Mouse (Mus musculus) adrenal gland, adult (tissue): Measurements from ENCODE around the gene Lsm7.

Experiments
- DNase-seq, 2 experiments: peaks; one replicate each; pipeline ENCODE4 v3.0.0; 2022 to 2023; ENCODE audit warnings: low spot score in 1 of 2; ENCODE audit not compliant: inconsistent age in 2 of 2

Lsm7 gene

DNA sequence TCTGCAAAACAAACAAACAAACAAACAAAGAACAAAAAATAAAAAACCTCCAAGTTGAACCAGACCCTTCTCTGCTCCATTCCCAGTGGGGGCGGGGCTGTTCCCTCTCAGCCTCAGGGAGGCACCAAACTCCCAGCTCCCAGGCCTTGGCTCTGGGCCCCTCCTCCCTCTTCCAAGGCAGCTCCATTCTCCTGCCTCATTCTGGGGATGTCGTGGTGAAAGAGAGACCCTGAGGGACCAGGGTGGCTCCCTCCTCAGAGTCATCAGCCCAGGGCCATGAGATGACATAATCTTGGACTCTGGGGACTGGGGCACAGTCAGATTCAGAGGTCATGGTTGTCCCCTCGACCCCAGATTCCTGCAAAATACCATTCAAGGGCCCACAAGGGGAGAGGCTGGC lies 21.6 kb upstream of the Lsm7 start:
- peak in 1 of 2 experiments; percentile 52 for DNase-seq

DNA sequence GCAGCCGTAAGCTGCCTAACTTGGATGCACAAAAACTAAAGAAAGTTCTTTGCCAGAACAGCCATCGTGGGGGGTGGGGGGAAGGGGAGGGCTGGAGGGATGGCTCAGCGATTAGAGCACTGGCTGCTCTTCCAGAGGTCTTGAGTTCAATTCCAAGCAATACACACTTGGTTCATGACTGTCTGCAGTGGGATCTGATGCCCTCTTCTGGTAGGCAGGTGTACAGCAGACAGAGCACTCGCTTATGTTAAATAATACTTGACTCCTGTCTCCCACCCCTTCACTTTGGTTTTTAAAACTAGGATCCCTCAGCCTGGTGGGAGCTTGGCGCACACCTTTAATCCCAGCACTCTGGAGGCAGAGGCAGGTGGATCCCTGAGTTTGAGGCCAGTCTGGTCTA lies 21.0 kb upstream of the Lsm7 start:
- DNase-seq = peak; percentile 45 to 85

DNA sequence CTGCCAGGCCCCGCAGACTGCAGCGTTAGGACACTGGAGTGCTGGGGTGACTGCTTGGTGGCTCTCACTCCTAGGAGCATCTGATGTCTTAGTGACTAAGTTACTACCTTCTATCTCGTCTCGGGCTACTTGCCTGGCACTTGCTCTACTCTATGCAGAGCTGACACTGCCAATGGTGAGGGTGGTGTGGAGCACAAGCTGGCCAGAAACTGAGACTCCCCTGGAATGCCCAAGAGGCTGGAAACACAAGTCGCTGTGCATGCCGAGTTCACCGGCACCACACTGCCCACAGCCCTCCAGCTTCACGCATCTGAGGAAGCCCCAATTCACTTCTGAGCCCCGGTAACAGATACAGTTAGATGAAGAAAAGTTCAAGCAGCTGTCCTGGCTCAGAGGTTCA lies 19.0 kb upstream of the Lsm7 start:
- no peak for DNase-seq

DNA sequence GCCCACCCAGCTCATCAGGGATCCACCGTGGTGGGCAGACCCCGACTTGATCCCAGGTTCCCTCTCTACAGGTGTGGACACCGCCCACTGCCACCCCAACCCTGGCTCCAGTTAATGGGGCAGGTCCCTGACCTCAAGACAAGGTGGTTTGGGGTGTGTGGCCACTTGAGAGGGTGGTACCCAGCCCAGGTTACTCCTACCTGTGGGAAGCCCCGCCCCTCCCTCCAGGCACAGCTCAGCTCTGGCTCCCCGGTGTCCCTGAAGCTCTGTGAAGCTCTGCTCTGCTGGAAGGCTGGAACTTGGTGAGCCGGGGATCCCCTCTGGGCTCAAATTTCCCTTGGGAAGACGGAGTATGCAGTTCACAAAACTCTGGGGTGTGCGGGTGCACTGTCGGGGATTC lies 16.6 kb upstream of the Lsm7 start, which contains the start of gene Tmprss9:
Gene Tmprss9, plus strand, starts transcription at position 268 of the 400 bp plus-strand sequence.
- DNase-seq = no peak

DNA sequence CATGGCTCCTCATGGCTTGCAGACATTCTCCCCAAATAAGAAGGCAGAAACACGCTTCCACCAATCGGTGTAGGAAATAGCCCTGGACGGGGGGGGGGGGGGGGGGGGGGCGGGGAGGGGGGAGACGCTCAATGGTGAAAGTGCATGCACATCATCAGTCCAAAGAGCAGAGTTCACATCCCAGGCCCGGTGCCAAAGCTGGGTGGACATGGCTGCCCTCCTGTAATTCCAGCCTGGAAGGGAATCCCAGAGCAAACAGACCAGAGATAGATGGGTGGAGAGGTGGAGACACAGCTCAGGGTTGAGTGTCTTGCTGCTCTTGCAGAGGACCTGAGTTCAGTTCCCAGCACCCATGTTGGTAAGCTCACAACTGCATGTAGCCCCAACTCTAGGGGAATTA lies 16.0 kb upstream of the Lsm7 start:
- DNase-seq = no peak

DNA sequence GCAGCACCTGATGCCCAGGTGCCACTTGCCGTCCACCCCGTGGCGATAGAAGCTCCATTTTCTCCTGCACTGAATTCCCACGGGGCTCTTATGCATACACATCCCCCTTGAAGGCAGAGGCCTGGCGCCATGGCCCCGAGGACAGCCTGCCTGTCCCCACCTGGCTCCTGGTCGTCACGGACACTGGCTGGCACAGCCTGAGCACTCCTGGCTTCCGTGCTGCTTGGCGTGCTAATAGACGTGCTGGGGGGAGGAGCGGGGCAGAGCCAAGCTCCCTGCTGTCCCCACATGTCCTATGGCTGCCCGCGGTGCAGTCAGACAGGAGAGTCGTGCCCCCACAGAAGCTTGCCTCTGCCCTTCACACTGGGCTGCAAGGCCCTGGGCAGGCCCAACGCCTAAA lies 9.4 kb upstream of the Lsm7 start:
- DNase-seq = no peak

DNA sequence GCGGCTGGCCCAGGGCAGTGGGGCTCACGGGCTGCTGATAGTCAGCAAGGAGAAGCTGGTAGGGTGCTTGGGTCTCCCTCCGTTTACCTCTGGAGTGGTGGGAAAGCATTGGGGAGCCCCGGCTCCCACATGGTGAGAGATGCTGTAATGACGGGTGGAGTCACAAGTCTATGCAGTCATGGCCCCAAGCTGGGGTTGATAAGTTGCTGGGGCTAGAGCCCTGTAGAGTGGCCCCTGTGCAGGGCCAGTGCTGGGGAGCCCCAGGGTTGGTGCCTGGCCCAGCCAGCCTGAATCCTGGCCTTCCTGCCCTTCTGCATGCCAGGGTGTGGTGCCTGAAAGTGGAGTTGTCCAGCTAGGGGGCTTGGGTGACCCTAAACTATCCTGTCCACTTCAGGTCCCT lies 7.3 kb upstream of the Lsm7 start:
- no peak for DNase-seq

DNA sequence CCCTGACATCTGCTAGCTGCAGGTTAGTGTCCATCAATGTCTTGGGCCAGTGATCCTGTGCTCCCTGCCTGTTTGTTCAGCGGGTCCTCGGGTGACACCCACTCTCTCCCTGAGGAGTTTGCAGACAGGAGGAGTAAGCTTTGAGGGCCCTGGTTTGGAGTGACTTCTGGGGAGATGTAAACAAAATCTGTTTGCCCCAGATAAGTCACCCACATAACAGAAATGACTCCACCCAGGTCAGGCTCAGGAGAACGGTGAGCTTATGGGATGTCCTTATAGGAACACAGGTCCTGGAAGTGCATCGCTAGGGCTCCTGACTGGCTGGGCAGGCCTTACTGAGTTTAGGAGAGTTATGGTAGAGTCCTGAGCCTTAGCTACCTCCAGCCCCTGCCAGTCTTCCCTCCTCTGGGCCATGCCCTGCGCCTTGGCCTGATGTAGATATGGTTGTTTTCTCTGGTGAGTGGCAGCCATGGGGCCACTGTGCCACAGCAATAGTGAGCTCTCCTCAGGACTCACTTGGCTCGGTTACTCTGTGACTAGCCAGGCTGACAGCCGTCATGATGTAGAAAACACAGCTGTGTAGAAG lies 3.4 kb upstream of the Lsm7 start:
- no peak for DNase-seq

DNA sequence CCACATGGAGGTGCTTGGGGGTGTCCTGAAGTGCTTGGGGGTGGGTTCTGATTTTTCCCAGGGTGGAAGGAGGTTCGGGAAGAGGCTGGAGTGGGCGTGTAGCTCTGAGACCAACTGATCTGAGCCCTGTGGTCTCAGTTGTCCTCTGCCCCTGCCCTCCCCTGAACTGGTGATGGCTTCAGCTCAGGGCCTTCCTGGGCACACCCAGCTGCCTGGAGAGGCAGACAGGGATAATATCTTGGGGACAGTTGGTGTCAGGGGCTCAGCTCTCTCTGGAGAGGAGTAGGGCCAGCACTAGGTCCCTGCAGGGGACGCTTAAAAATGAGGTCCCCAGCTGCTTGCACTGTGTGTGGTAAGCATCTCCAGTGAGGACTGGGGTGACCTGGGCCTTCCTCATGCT lies 2.8 kb upstream of the Lsm7 start:
- DNase-seq = no peak

DNA sequence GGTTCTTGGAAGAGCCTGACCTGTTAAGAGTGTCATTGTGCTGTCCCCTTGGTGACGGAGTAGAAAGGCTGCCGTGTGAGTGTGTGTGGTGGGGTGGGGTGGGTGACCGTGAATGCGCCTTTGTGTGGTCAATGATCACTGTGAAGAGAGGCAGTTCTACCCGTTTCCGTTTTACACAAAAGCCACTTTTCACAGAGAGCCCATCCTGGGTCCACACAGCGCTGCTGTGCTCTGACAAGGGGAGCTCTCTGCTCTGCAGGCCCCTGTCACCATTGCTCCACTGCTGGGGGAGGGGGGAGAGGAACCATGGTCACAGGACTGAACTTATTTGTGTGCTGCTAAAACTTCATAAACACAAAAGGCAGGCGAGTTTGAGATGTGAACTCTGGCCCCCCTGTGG lies 2.4 kb upstream of the Lsm7 start:
- no peak for DNase-seq

DNA sequence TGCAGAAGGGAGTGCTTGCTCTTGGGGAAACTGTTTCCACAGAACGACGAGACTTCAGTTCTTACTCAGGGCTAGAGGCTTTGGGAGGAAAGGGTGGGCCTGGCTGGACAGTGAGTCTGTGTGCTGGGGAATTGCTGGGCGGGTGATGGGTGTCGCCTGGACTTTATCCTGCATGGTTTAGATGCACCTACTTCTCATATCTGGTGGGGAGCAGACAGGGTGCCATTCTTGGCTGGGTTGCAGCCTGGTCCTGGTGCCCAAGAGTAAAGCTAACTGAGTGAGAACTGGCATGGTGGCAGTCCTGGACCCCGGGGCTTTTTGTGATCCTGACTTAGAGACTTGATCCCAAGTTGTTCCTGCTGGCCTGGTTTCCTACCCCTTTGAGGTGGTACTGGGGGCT lies 1.9 kb upstream of the Lsm7 start:
- DNase-seq = no peak

DNA sequence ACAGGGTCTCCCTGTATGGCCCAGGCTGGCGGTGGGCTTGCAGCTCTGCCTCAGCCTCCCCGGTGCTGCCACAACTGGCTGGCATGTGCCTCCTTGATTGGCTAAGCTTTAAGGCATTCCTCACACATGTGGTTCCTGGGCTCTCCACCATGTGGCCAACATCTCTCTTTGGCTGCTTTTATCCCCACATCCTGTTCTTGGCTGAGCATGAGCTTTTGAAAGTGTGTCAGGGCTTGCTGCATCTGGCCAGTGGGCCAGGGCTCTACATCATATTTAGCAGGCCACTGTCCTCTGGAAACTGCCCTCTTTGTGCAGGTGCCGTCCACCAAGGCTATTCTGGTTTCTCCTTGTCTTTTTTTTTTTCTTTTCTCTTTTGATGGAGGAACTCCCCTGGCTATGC lies 1.3 kb upstream of the Lsm7 start:
- no peak for DNase-seq

DNA sequence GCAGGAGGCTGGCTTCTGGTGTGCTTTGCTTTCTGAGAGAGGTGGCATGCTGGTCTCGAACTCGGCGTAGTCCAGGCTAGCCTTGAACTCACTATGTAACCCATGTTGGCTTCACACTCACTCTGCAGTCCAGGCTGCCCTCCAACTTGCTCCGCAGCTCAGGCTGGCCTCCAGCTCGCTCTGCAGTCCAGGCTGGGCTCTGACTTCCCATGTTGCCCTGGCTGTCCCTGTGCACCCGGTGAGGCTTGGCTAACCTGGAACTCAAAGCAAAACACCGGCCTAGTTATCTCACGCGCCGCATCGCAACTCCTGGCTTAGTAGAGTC lies 702 bp upstream of the Lsm7 start:
- peak in 1 of 2 experiments; percentile 53 for DNase-seq

DNA sequence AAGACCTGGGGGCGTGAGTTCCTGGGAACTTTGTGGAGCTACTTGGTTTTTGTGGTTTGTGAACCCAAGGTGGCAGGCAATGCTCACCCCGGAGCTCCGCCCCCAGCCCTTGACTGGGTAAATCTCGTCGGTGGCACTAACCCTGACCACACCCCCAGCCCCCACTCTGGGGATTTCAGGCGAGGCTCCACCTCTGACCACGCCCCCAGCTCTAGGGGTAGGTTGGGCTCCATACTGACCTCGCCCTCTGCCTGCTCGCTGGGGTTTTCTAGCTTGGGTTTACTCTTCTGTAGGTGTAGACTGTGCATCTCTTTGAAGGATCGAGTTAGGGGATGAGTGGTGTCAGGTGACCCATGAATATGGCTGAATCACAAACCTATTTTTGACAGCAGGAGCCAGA lies 6.4 kb downstream of the Lsm7 start:
- DNase-seq = peak; percentile 72 to 74

DNA sequence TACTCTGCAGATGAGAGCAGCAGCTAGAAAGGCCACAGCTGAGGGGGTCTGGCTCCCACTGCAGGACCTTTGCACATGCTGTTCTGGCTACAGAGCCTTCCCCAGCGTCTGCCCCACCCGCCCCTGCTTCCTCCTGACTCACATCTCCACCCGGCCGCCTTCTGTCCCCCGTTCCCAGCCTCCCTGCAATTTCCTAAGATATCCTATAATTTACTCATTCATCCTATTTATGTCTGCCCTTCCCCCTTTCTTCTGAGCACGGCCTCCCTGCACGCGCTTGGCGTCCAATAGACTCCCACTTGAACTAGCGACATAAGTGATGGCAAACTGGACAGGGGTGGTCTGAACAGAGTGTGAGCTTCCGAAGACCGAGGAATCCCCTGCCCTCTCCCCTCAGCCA lies 9.3 kb downstream of the Lsm7 start:
- DNase-seq = no peak

DNA sequence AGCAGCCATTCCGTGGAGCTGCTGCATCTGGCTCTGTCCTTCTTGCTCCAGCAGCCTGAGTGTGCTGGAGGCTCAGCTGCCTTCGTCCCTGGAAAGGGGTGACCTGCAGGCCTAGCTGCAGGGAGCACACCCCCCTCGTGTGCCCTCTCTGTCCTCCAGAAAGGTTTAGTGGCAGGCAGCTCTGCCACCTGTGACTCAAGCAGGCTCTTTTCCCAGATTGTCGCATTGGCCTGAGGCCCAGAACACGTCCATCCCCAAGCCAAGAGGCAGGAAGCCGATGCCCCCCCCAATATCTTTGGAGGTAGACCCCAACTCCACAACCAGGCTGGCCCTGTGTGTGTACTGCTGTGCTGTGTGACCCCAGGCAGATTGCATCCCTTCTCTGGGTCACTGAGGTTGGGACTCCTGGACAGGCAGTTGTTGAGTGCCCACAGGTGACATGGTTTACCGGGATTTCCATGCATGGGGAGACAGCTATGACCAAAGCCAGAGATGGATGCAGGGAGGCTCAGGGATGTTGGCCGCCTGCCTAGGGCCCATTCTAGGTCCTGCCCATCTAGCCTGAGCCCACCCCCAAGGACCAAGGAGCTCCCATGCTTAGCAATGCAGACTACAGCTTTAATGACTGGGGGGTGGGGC lies 9.8 kb downstream of the Lsm7 start:
- peak in 1 of 2 experiments; percentile 37 for DNase-seq

DNA sequence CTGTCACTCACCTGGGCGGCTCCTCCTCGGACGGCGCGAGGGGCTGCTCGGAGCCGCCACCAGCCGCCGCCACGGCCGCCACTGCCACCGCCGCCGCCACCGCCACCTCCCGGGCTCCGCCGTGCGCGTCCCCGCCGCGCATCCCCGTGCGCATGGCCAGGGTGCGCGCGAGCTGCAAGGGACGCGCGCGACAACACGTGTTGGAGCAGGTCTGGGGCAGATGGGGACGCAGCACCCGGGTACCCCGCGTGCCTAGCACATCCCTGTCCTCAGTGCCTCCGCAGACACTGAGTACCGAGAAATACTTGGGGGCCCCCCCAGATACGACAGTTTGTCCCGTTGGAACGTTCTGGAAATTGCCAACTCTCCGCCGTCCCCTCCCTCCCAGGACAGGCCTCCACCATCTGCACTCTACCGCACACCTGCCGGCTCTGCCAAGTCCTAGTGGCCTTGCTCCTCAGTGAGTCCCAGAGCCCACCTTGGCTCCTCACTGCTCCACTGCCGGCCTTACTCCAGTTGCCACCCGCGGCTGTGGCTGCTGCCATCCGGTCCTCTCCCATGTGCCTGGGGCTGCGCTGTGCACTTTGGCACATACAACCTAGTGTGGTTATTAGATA lies 11.0 kb downstream of the Lsm7 start, which contains the start of gene Lingo3:
Gene Lingo3, minus strand, starts transcription at position 109 of the 617 bp plus-strand sequence.
- DNase-seq = peak; percentile 58 to 78

DNA sequence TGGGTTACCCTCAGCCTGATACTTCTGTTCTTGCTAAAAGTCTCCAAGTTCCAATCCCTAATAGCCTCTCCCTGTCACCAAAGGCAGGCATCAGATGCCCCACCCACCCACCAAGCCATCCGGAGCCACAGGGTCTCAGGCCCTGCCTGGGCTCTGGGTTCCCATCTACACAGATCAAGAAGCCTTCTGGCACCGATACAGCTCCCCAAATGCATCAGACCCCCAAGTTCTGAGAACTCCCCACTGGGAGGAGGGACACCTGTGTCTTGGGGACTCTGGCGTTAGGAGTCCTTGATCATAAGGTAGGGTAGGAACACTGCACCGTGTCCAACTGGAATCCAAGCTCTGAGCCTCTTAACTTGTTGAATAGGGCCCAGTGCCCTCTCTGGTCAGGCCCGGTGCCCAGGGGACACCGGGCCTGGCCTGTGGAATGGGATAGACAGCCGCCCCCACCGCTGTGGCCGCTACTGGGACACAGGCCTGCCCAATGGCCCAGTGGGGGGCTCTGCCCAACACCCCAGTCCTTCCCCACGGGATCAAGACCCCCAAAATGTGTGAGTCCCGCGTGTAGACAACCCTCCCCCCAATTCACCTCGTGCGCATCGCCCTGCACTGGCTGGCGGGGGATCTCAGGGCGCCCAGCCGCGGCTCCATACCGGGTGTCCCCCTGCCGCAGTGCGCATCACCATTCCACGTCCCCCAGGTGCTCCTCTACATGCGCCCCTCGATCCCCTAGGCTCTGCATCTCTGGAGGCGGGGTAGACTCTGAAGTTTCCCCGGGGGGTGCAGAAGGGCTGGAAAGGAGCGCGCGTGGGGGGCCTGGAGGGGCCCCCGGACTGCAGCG lies 11.7 kb downstream of the Lsm7 start:
- peak in 1 of 2 experiments; percentile 38 for DNase-seq

DNA sequence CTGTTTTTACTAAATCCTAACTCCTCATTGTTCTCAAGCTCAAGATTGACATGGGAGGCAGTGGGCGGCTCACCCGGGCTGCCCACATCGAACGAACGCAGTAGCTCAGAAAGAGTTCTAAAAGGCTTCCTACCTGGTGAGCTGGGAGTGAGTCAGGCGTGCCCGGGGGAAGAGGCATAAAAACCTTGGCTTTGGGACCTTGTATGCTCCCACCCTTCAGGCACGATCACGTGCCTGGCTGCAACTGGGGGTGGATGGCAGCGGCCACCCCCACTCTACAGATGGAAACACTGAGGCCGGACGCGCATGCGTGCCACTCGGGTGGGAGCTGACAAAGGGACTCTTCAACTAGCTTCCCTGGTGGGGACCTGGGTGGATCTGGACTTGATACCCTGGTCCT lies 12.7 kb downstream of the Lsm7 start:
- no peak for DNase-seq

DNA sequence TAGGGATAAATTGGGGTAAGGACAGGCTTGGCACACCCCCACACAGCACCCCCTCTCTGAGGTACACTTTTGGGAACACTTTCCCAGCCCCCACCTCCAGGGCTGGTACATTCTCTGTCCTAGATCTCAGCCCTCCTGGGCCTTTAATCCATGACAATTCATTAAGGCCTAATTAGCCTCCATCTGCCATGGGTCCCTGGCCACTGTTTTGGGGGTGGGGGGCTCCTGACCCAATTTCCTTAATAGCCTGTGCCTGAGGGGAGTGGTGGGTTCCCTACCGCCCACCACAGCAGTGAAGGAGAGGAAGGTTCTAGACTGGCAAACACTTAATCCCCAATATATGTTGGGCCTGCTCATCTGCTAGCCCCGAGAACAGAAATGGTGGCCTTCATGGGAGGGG lies 13.3 kb downstream of the Lsm7 start:
- DNase-seq = no peak

DNA sequence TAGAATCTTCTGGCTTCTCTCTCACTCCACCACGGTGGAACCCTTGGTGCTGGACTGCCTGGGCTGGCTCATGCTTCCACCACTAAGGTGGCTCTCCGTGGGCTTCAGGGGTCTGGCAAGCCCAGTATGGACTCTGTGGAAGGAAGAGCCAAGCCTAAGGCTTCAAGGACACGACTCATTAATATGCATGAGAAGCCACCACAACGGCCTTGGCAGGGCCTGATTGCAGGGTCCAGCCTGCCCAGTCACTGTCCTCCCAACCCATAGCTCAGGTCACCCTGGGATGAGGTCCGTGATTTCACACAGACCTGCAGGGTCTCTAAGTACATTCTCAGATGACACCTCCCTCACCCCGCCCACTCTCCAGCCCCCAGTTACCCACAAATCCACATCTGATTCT lies 15.2 kb downstream of the Lsm7 start:
- DNase-seq = peak; percentile 51 to 68
